Mouse (Mus musculus): Measurements from ENCODE around the gene Stra6l.

The Stra6l gene

DNA sequence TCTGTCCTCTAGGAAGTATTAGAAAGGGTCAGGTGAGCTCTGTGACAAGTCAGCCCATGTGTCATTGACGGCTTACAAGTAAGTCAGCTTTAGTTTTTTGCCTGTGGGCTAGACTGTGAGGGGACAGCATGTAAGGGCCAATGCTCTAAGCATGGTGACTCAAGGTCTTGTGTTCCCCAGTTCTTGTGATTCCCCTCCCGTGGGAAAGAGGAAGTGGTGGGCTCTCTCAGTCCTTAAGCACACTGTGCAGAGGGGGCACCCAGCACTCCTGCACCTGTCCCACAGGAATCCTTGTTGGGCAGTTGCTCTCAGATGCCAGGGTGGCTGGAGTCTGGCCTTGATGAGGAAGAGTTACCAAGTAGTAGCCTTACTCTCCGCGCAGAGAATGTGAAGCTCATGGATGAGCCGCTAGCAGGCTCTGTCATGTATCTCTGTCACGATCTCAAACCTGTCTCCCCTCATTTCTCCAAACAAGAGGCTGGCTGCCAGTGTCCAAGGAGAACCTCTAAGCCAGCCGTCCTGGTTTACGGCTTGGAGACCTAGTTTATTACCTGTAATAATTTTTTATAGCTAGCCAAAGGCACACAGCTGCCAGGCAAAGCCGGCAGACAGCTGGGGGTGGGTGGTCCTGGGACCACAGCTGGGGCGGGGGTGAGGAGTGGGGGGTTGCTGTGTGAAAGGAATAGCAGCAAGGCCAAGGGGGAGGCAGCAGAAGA lies at the start of gene Stra6l:
Gene Stra6l, plus strand, starts transcription at position 556 of the 716 bp plus-strand sequence.
- no peak for DNase-seq

- peak; percentile 58 to 72 for DNase-seq
Observed at GRCm38 (mm10) chr4:45798964-45799363, 49.5 kb upstream of the Stra6l start, which contains the start of gene Aldh1b1. TSS of gene Aldh1b1 (plus strand) at chr4:45799022.

DNA sequence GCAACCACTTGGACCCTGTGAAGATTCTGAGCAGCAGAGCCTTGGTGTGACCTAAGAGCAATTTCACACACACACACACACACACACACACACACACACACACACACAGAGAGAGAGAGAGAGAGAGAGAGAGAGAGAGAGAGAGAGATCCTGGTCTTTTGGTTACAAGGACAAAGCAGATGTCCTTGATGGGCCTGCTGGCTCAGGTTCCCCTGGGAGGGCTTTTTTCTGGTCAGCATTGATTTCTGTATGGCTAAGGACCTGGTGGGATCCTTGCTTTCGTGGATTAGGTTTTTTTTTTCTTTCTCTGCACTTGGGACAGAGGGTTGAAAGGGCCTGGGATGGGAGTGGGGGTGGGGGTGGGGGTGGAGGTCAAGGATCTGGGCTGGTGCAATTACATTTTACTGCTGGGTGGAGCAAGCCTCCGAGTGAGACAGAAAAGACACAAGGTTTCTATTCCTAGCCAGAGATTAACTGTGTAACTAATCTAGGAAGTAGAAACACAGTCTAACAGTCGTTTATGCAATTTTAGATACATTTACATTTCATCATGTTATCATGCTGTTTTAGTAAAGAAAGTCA lies 48.4 kb upstream of the Stra6l start:
- no peak for DNase-seq

- DNase-seq, result no peak
Observed at GRCm38 (mm10) chr4:45802900-45803299, 45.6 kb upstream of the Stra6l start.

DNA sequence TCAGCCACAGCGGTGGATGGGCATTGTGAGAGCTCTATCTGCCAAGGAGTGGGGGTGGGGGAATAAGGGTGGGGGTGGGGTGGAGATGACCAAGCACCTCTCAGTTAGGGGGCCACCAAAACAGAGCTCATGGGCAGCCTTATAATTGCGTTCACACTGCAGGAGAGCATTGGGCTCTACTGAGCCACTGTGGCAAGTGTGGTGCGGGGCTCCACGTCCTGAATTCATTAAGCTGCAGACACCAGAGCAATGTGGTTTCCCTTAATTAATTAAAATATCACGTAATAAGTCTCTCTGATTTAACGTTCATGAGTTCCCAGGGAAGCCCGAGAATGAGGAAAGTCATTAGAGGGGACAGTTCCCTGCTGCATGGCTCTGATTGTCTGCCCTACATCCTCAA lies 40.4 kb upstream of the Stra6l start:
- no peak for DNase-seq

- DNase-seq, result no peak
Observed at GRCm38 (mm10) chr4:45811250-45811649, 37.2 kb upstream of the Stra6l start.

GRCm38 (mm10) chr4:45815542-45815941 lies 32.9 kb upstream of the Stra6l start:
- peak; percentile 53 to 65 for DNase-seq

DNA sequence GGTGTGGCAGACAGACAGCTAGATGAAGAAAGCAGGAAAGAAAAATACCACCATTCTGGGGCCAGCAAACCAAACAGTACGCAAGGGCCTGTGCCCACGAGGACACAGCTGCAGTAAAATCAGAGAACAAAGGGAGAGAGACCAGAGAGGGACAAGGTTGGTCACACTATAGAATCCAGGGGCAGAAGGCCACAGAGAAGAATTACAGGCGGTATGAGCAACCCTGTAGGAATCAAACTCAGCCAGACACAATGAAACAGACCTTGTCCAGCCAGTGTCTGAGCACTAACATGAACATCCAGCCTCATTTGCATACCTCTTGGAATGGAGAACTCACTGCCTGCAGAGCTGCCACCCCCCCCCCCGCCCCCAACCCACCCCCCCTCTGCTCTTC lies 29.7 kb upstream of the Stra6l start:
- no peak for DNase-seq

GRCm38 (mm10) chr4:45819208-45819931 lies 29.1 kb upstream of the Stra6l start:
- no peak for DNase-seq

DNA sequence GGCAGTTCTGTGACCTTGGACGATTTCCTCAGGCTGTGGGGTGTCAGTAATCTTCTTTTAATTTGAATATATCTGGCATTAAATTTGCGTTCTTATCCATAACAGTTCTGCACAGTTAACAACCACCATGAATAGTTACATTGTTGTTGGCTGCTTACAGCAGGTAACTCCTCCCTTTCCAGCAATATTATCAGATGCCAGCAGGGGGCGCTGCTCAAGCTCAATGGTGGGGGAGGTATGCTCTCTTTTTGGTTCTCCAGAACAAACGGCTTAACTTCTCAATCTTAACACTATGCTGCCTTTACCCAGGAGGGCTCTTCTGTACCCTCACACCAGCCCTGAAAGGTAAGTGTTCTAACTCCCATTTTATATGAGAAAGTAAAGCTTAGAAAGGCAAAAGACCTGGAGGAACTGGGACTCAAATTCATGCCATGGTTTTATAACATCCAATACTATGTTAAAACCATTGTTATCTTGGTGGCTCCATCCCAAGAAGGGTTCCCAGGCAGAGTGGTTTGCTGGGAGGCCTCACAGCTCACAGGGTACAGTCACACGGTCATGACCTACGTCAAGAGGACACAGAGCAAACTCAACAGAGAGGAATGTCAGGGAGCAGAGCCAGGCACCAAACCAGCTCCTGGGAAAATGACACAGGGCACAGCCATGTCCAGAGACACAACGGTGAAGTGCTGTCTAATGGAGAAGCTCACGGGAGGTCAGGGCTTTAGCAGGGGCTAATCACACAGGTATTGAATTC lies 28.2 kb upstream of the Stra6l start:
- peak; percentile 28 to 61 for DNase-seq

DNA sequence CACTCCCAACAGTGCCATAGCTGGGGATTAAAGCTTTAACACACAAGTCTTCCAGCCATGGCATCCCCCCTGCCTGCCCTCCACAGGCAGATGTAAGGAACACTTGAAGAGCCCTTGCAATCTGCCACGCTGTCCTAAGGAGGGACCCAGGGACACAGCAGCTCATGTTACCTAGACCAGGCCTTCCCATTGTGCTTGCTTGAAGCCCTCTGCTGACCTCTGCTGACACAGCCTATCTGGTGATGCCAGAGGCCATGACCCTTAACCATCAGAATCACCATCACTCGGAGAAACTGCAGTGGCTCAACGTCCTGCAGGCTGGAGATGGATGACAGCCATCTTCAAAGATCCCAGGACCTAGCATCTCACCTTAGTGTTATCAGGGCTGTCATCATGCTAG lies 26.5 kb upstream of the Stra6l start:
- DNase-seq, result no peak

GRCm38 (mm10) chr4:45822781-45823575 lies 25.5 kb upstream of the Stra6l start:
- DNase-seq, result no peak

DNA sequence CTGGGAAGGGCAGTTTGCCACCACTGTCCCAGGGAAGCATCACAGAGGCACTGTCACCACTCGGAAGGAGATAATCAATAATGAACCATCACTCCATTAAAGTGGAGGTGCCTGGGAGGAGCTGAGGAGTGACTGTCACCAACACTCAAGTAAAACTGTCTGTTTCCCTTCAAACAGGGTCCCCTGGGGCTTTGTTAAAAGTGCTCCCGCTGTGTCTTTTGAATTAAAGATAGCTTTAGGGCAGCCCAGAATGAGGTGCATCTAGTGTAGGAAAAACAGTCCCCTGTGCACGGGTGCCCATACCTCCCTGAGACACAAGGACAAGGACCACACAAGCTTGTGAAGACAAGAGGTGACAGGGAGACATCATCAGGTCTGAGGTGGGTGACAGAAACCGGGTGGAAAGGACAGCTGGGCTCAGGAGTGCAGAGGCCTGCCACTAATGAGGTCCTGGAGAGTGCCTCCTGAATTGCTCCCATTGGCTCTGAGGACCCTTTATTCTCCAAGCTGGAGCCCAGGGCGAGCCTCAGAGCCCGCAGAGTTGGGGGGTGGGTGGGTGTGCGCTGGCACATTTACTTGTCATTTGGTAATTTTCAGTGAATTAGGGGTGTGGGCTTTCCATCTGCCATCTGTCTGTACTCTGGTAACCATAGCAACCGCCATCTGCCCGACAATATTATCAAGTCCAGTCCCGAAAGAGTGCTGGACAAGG lies 24.3 kb upstream of the Stra6l start:
- DNase-seq, result no peak

GRCm38 (mm10) chr4:45824761-45825556 lies 23.5 kb upstream of the Stra6l start:
- no peak for DNase-seq

- peak in 1 of 2 experiments; percentile 35 for DNase-seq
Observed at GRCm38 (mm10) chr4:45826275-45827040, 22.0 kb upstream of the Stra6l start, which contains the start of gene Igfbpl1. TSS of gene Igfbpl1 (minus strand) at chr4:45826923.

DNA sequence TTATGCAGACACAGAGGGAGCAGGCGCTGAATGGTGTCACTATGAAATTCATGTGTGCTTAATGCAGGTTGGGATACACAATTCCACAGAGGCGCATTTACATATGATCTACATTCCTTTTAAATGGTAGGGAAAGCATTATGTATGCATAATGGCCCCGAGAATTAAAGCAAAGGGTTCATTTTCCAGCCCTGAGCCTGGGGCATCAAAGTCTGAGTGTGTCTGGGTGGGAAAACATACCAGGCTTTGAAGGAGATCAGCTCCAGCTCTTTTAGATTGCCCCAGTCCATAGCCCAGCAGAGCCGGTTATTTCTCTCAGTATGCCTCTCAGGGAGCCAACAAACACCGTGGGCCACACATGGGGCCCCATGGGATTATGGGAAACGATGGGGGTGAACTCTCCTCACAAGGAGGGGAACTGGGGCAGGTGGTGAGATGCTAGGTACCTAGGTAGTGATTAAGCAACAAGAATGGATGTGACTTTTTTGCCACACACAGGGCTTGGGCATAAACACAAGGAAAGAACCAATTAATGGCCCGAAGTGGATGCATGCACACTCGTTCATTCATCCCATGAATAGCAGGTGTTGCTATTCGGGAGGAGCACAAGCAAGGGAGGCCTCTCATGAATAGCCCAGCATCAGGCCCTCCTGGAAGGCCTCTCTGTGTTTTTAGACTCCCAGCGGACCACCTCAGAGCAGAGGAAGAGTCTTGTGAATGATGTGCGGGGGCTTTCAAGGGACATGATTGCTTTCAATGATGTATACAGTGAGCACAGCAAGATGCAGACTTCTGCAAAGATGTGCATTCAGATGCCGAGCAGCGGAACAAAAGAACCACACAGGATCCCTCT lies 18.3 kb upstream of the Stra6l start:
- no peak for DNase-seq

GRCm38 (mm10) chr4:45831996-45832395 lies 16.5 kb upstream of the Stra6l start:
- no peak for DNase-seq

DNA sequence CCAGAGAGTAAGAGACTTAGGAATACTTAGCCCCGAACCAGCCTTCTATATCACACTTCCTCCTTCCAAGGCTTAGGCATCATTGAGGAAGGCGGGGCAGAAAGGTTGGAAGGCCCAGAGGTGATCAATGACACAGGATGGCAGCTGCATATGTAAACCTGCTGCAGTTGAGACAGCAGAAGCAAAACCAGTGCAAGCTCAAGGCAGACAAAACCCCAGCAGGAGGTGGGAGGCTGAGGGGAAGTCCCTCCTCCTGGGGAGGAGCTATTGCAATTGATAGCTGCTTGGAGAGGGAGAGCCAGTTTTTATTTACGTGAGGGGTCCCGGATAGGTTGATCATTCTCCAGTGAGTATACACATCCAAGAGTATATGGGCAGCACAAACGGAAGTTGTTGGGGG lies 15.0 kb upstream of the Stra6l start:
- DNase-seq, result no peak

GRCm38 (mm10) chr4:45844355-45844754 lies 4.1 kb upstream of the Stra6l start:
- DNase-seq, result peak; percentile 21 to 56
